Mouse (Mus musculus): Measurements from ENCODE around the gene Tm2d3.

The Tm2d3 gene

DNA sequence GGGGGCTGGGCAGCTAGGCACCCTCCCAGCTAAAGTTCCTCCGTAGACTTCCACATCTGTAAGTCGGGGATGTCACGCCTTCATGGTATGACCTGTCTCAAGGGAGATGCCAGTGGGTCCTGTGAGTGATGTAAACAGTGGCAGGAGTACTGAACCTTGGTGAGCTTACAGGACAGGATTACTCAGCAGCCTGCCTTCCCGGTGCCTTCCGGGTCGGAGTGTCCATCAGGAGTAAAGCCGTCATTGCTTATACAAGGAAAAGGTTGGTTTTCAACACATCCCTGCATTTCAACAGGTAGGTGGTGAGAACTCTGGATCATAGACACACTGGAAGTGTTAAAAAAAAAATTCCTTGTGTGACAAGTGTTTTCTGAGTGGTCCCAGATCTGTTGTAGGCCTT is 11.1 kb downstream of the Tm2d3 start:
- in situ Hi-C loops (cut with MseI, MboI), result no loop called here

DNA sequence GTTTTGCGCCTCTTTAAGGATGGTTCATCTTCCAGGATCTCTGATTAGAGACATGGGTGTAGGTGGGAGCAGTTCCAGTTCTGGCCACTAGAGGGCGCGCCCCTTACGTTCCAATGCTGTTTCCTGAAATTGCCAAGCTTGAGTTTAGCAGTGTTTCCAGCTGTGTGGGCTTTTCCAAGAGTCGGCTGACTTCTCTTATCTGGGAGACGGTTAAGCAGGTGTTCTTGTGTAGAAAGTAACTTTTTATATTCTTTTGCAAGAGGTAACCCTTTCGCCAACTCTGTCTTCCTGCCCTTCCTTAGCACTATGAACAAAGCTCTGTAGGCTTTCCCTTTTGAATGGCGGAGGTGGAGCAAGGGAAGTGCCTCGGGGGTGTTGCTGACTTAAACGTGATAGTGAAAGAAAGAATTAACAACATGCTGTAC is 13.9 kb downstream of the Tm2d3 start:
- in situ Hi-C loops (cut with MseI, MboI), result no loop called here

DNA sequence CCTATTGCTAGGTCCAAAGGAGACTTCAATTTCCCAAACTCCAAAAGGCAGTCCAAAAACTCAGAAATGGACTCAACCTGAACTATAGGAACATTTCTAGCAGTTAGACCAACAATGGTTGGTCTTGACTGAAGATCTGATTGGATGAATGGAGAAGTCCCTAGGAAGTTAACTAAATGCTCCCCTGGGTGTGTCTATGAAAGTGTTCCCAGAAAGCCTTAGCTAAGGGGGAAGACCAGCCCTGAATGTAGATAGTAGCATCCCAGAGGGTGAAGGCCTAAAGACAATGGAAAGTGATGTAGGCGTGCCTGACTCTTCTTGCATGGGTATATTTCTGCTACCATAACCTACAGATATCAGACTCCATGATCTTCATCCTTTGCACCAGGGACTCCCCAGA is 17.5 kb downstream of the Tm2d3 start:
- in situ Hi-C loops (cut with MseI, MboI), result no loop called here

DNA sequence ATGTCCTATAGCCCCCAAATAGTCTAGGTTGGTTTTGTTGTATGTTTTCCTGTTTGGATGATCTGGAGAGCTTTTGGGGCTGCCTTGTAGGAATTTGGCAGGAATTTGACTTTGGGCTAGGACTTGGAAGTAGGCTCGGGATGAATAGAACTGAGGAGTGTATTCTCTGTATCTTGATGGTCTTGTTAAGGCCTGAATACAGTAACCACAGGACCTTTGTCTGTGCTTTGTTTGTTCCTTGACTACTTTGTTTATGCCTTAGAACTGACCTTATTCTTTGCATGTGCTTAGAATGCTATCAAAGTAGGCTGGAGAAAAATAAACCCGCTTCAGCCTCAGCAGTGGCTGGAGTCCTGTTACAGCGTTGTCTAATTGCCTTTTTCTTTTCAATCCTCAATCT is 19.3 kb downstream of the Tm2d3 start:
- in situ Hi-C loops (cut with MseI, MboI), result no loop called here

DNA sequence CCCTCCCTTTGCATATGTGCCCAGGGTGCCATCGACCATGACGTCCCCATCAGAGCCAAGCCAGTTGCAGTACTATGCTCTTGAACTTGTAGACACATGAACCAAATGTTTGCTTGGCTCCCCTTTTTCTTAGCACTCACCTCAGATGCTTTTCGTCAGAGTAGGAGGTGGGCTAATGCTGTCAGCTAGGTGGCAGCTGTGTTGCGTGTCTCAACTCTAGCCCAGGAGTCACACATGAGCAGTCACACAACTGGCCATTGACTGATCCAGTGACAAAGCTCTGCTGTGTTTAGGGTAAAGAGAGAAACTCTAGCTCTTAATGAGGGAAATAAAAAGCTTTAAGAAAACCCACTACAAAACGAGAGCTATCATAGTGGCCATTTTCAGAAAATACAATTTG is 22.8 kb downstream of the Tm2d3 start:
- in situ Hi-C loops (cut with MseI, MboI), result no loop called here

DNA sequence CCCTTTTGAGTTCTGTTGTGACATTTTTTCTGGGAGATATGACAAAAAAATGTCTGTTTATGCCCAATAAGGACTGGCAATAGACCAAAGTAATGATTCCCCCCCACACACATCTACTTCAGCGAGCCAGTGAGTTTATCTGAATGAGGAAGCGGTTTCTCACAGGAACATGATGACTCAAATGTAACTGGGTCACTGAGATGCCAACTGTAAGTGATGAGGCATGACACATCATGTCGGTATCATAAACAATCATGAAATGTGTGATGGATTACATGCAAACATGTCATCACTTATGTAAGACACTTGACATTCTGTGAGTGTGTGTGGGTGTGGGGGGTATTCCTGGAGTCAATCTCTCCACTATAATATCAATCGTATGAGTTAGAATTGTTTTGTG is 23.3 kb downstream of the Tm2d3 start:
- in situ Hi-C loops (cut with MseI, MboI), result no loop called here

DNA sequence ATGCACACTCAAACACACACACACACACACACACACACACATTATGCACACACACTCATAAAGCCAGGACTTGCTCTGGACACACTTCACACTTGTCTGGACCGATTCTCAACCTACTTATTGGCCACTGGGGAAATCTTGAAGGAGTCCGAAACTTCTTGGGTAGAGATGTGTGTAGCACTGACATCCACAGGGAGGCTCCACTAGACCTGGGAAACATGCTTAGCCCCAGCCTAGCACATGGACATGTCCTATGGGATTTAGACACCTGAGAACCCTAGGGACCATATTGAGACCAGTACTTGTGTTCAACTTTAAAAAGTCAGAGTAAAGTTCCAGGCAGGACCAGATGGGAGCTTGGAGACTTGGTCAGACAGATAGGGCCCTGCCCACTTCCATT is 43.1 kb downstream of the Tm2d3 start:
- in situ Hi-C loops (cut with MseI, MboI), result loop anchor here in 1 of 2 experiments (25.0 kb wide), 1 partner anchor 303 kb away; the partner anchor contains the start of gene Gm45213

DNA sequence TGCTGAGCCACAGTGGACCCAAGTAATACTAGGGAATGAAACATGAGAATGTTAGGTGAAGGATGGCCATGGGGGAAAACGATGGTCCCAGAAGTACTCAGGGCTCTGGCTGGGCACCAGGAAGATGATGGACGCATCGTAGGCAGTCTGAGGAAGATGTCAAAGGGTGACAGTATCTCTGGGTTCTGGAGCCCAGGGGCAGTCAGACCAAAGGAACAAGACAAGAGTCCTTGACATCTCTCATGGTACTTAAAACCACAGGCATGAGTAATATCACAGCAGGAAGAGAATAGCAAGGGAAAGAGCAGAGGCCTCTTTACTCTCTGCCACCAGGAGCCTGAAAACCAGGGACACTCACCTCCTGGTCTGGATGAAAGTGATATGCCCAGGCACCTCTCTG is 44.3 kb downstream of the Tm2d3 start:
- in situ Hi-C loops (cut with MseI, MboI), result loop anchor here in 1 of 2 experiments (25.0 kb wide), 1 partner anchor 302 kb away; the partner anchor contains the start of gene Gm45213

DNA sequence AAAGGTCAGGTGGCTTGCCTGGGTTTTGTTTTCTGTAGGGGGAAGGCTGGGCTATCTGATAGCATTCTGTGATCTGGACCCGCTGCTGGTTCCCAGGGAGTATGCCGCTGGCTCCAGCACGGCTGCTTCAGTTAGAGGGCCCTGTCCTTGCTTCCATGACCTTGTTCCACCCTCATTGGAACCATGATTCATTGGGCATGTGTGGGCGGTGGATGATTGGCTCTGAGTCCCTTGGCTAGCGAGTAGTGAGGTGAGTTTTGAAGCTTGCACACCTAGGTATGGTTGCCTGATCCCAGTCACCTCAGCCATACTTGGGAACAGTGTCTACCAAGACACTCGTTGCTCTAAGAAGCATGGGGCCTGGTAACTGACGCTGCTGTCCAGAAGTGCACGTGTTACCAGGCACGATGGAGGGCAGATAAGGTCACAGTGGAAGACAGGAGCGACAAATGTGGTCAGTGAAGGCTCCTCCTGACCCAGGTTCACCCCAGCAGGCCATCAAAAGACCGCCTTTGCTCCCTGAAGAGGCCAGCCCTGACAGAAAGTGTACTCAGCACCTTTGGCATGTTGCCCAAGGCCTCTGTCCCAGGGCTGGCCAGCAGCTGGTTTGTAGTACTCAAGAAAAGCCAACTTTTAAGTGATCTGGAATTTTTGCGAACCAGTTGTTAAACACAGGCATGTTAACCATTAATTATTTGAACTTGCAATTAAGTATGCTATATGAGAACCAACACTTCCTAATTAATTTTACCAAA is 46.5 kb downstream of the Tm2d3 start:
- in situ Hi-C loops (cut with MseI, MboI), result loop anchor here in 1 of 2 experiments (25.0 kb wide), 1 partner anchor 300 kb away; the partner anchor contains the start of gene Gm45213

DNA sequence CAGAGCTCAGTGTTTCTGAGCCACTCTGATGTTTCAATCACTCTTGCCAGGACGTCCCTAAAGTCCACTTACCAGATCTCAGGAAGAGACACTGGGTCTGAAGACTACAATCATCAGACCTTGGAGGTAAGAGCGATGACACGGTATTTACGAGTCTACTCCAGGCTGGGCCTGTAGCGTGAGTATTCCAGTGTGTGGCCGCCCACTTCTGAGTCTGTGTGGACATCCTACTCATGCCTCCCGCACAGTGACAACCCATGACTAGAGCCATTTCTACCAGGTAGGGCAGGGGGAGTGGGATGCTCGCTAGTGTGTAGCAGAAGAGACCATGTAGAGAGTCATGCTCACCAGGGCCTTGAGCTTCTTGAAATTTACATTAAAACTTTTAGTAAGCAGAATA is 51.9 kb downstream of the Tm2d3 start:
- in situ Hi-C loops (cut with MseI, MboI), result loop anchor here in 1 of 2 experiments (25.0 kb wide), 1 partner anchor 294 kb away; the partner anchor contains the start of gene Gm45213

DNA sequence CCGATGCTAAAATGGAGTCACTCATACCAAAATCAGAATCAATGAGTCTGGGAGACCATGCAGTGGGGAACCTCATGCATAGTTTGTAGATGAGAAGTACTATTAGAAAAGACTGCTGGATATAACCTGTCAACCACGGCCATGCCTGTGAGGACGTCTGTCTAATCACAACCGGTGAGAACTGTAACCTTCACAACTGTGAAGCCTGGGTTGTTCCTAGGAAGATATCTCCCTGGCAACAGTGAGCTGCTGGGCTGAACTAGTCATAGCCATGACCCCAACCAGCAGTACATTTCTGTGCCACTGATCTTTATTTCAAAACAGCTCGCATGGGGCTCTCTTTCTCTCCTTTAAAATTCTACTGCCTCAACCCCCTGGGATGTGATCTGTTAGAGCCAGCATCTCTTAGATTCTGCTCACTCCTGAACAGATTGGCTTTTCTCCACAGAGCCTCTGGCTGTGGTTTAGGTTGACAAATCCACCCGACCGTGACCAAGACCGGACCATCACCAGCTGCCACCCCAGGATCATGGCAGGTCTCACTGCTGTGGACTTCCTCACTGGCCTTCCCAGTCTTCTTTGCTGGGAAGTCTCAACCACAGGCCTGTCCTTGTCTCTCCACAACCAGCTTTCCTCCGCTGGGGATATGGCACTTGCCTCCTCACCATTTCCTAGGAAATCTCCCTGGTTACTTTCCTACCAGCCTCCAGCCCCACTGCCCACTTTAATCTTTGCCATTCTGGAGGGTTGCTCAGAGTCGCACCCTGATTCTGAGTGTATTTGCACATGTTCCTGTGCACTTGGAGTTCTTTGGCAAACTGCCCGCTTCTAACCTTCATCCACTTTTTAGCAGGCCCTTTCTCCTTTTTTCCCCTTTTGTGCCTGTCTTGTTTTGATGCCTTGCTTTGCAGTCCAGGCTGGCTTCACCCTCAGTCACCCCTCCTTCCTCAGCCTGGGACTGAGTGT is 57.3 kb downstream of the Tm2d3 start:
- in situ Hi-C loops (cut with MseI, MboI), result loop anchor here in 1 of 2 experiments (25.0 kb wide), 1 partner anchor 289 kb away; the partner anchor contains the start of gene Gm45213
